ENCODE assay signal across 20 mouse cellular contexts in the genomic region with DNA sequence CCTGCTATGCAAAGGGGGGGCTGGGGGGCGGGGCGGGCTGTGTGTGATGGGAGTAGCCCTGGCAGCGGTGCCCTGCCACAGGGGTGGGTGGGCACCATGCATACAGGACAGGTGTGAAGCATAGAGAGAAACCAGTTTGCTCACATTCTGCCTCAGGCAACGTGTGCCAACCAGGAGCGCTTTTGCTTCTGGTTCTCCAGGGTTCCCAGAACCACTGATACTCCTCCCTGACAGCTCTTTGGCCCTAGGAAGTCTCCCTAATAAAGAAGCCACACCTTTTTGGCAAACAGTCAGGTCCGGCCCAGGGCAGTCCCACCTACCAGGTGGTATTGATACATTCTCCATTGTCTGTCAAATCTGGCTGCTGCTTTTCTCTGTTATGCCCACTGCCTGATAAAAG. TPM values are rescaled to one million over a fixed set of nuclear protein-coding genes. Genes with fewer than 3 reads are reported as not detected.
DNase-seq lines count a peak whose midpoint lies in the region; ATAC-seq and TF ChIP-seq lines count a peak whose summit lies in the region.
"Had no signal": no experiment of that assay in that cellular context is flagged by ENCODE, and none has a peak within 500 bp of the region (broad histone marks: within the 10 kb centered on the region; RNA-seq: fewer than 3 reads in every experiment).

No protein-coding gene starts in this region.

- no peak overlapping the region for H3K4me2 ChIP-seq in liver, embryonic 15.5 days
- no peak overlapping the region for H3K4me2 ChIP-seq in stomach, embryonic 16.5 days (ENCODE audit: low read depth, low read length)
- H3K4me2 ChIP-seq in midbrain, embryonic 16.5 days (ENCODE audit: low read length) = no peak overlapping the region
- H3K4me2 ChIP-seq: hindbrain, embryonic 12.5 days had no signal

- H3K4me3 ChIP-seq in lung, adult 2 months (replicated peaks; ENCODE audit: extremely low read depth, low read depth, low read length) = no peak overlapping the region
- H3K4me3 ChIP-seq in liver, embryonic 15.5 days (replicated peaks) = no peak overlapping the region
- no peak overlapping the region for H3K4me3 ChIP-seq in stomach, embryonic 16.5 days (replicated peaks; ENCODE audit: low read length)
- no peak overlapping the region for H3K4me3 ChIP-seq in midbrain, embryonic 16.5 days (ENCODE audit: low read depth, low read length)
- H3K4me3 ChIP-seq: erythroblast, embryonic 14.5 days; heart, embryonic 10.5 days; hindbrain, embryonic 12.5 days had no signal

- no peak for ATAC-seq in liver, embryonic 15.5 days (ENCODE audit: insufficient read depth)
- peak; percentile 39; the same call in 1 of the 2 replicates for ATAC-seq in stomach, embryonic 16.5 days (ENCODE audit: insufficient read depth, low FRiP score)
- no peak for ATAC-seq in midbrain, embryonic 16.5 days
- ATAC-seq: CD4-positive, CD25-positive, alpha-beta regulatory T cell, adult 4 months; forebrain, embryonic 14.5 days; inflammation-experienced regulatory T-cells, adult 6 months had no signal

- no peaks in the 10 kb centered on the region for H3K9me3 ChIP-seq in liver, embryonic 15.5 days (replicated peaks)
- no peaks in the 10 kb centered on the region for H3K9me3 ChIP-seq in stomach, embryonic 16.5 days (replicated peaks; ENCODE audit: control insufficient read depth, low read length)
- H3K9me3 ChIP-seq in midbrain, embryonic 16.5 days (replicated peaks; ENCODE audit: control insufficient read depth, low read length, poor library complexity, severe bottlenecking) = no peaks in the 10 kb centered on the region
- H3K9me3 ChIP-seq: G1E; heart, embryonic 10.5 days; hindbrain, embryonic 12.5 days had no signal

- H3K4me1 ChIP-seq in lung, adult 2 months (ENCODE audit: control insufficient read depth, insufficient read depth, low read length) = no peaks in the 10 kb centered on the region; the same call in 1 of the 2 replicates
- H3K4me1 ChIP-seq in liver, embryonic 15.5 days (replicated peaks) = peaks cover 89% of the 10 kb centered on the region
- peaks cover 16% of the 10 kb centered on the region for H3K4me1 ChIP-seq in stomach, embryonic 16.5 days (ENCODE audit: control insufficient read depth, insufficient read depth, low read length)
- H3K4me1 ChIP-seq in midbrain, embryonic 16.5 days (ENCODE audit: control insufficient read depth, insufficient read depth, low read length) = no peaks in the 10 kb centered on the region

- H3K27me3 ChIP-seq in liver, embryonic 15.5 days = no peaks in the 10 kb centered on the region
- no peaks in the 10 kb centered on the region for H3K27me3 ChIP-seq in stomach, embryonic 16.5 days (ENCODE audit: control insufficient read depth, insufficient read depth, low read length)
- no peaks in the 10 kb centered on the region for H3K27me3 ChIP-seq in midbrain, embryonic 16.5 days (ENCODE audit: control insufficient read depth, insufficient read depth, low read depth, low read length)
- H3K27me3 ChIP-seq: hindbrain, embryonic 12.5 days had no signal

- DNase-seq in cerebellum, postnatal 10 days = peak; percentile 29 to 41
- no peak for DNase-seq in cerebellum, adult 18-20 months
- DNase-seq in lung, adult 18-20 months = peak; percentile 14 to 50
- DNase-seq in lung, adult 2 months = no peak
- no peak for DNase-seq in adipocyte (ENCODE audit: low spot score)
- DNase-seq: adrenal gland, adult 2 months; cerebellum, postnatal 14 days; heart, postnatal 10 days; kidney, postnatal 25 days had no signal

- H3K27ac ChIP-seq in liver, embryonic 15.5 days (replicated peaks) = 0 out of 2 replicates have a peak overlapping the region, but pooled peaks have one; percentile 38
- H3K27ac ChIP-seq in stomach, embryonic 16.5 days (ENCODE audit: low read length) = peak overlapping the region; percentile 26
- H3K27ac ChIP-seq in midbrain, embryonic 16.5 days (ENCODE audit: low read length) = no peak overlapping the region
- H3K27ac ChIP-seq: heart, embryonic 10.5 days; hindbrain, embryonic 12.5 days; liver, embryonic 14.5 days had no signal

- TF ChIP-seq CTCF in lung, adult 2 months (IDR thresholded peaks at IDR 0.05; ENCODE audit: insufficient read depth, low read length) = no peak

- no peaks in the 10 kb centered on the region for H3K36me3 ChIP-seq in liver, embryonic 15.5 days (replicated peaks)
- no peaks in the 10 kb centered on the region for H3K36me3 ChIP-seq in stomach, embryonic 16.5 days (ENCODE audit: control insufficient read depth, insufficient read depth, low read length)
- H3K36me3 ChIP-seq in midbrain, embryonic 16.5 days (ENCODE audit: control insufficient read depth, insufficient read depth, low read length) = no peaks in the 10 kb centered on the region
- H3K36me3 ChIP-seq: heart, embryonic 10.5 days; hindbrain, embryonic 12.5 days had no signal

- TF ChIP-seq POLR2A in lung, adult 2 months (IDR thresholded peaks at IDR 0.05; ENCODE audit: borderline replicate concordance, extremely low read depth, low read depth, low read length) = no peak

- no peak overlapping the region for H3K9ac ChIP-seq in liver, embryonic 15.5 days
- no peak overlapping the region for H3K9ac ChIP-seq in stomach, embryonic 16.5 days (ENCODE audit: low read length)
- H3K9ac ChIP-seq in midbrain, embryonic 16.5 days (ENCODE audit: low read depth, low read length) = no peak overlapping the region
- H3K9ac ChIP-seq: hindbrain, embryonic 12.5 days; liver, embryonic 14.5 days had no signal

- WGBS in lung, adult 2 months = 51% methylated on average over 6 of the region's 6 CpGs
- 71% methylated on average over 6 of the region's 6 CpGs for WGBS in liver, embryonic 15.5 days (ENCODE audit: insufficient replicate concordance)
- WGBS in stomach, embryonic 16.5 days = 47% methylated on average over 6 of the region's 6 CpGs
- 73% methylated on average over 6 of the region's 6 CpGs for WGBS in midbrain, embryonic 16.5 days

RNA-seq across cellular contexts. Expression of a gene that starts 8.2 kb away (rescaled TPM):
- polyA plus RNA-seq in lung, adult 2 months (2012; rRNA removed) = 0.84 and 1.3 TPM in 2 replicates
- polyA plus RNA-seq in liver, embryonic 15.5 days (2015; fragmentation: Nextera tagmentation; extraction: Ambion mirVana) = 13.9 and 14.7 TPM in 2 replicates
- polyA plus RNA-seq in stomach, embryonic 16.5 days (2015; fragmentation: Nextera tagmentation; extraction: Ambion mirVana) = 11.2 and 15.1 TPM in 2 replicates
- polyA plus RNA-seq in midbrain, embryonic 16.5 days (2015; fragmentation: Nextera tagmentation; extraction: Ambion mirVana) = 5.7 and 6.3 TPM in 2 replicates

Comparison
In these comparisons a context has a peak if more than half of its experiments do, and no peak if none do; other contexts are left out.
1. DNase-seq: peak in cerebellum, postnatal 10 days (2 of 2) and lung, adult 18-20 months (2 of 2); none in cerebellum, adult 18-20 months (0 of 2), lung, adult 2 months (single experiment) and adipocyte (single experiment).